Mouse (Mus musculus) ZHBTc4 (cell line): ENCODE results near the gene Cops3.
A peak's percentile ranks its signal among the peaks of the same experiment; 100 is the strongest.
"Not testable (repeated sequence)": the region's sequence is repeated elsewhere in the genome, so short reads cannot be mapped to it uniquely, and the experiment has no call there.

ENCODE experiments used
- DNase-seq: peaks from one replicate; pipeline ENCODE4 v3.0.0-alpha.2; 2011; ENCODE audit warnings: low read depth, low spot score

Cops3 gene

DNA sequence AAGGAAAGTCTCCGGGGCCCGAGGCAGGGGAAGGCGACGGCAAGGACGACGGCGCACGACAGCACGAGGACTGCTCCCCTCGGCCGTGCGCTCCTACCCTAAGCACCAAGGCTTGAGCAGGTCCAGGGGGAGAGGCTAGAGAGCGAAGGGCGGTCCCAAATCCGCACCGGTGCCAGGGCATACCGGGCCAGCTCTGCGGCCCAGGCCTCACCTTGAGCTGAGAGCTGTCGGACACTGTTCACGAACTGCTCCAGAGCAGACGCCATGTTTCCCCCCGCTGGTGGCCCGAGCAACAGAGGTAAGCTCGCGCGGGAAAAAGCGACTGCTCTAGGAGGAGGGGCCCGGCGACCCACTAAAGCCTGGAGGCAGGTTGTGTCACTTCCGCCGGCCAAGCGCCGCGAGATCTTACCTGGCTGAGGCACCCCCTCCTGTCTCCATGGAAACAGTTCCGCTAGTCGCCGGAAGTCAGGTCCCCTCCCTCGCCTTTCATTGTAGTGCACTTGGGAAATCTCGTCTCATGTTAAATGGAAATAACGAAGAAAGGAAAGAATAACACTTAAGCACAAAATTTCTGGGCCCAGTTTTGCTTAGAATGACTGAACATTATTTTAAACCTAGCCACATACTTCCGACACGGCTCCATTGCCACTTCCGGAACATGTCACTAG lies at the start of gene Cops3:
Gene Cops3 (minus strand): TSS at position 380 of the 668 bp plus-strand sequence.
- peak; percentile 99 for DNase-seq

DNA sequence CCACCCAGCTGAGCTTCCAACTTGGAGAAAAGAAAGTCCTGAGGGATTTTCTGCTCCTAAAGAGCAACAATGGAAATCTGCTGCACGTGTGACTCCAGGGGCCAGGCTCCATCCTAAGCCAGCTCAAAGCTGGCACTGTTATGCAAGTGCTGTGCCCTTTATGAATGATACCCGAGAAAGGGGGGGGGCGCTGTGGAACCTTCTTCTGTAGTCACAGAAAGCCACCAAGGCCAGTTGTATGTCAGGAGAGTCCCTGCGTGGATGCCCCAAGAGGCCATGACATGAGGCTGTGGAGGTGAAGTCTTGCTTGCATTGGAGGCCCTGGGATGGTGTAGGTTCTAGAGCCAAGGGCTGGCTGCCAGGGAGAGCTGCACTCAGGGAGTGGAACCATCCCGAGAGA lies 48.5 kb upstream of the Cops3 start:
- DNase-seq = peak; percentile 30

DNA sequence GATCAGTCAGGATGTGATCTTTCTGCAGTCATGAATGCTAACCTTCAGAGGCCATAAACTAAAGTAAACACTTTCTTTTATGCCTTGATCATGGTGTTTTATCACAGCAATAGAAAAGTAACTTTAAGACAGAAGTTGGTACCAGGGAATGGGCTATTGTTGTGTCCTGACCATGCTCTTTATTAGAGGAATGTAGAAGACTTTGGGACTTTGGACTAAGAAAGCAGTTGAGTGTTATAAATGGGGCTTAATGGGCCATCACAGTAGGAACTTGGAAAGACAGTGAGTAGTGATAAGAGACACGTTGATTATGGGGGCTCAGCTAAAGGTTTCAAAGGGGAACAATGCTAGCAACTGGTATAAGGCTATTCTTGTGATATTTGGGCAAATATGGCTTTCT lies 47.3 kb upstream of the Cops3 start:
- DNase-seq = no peak

DNA sequence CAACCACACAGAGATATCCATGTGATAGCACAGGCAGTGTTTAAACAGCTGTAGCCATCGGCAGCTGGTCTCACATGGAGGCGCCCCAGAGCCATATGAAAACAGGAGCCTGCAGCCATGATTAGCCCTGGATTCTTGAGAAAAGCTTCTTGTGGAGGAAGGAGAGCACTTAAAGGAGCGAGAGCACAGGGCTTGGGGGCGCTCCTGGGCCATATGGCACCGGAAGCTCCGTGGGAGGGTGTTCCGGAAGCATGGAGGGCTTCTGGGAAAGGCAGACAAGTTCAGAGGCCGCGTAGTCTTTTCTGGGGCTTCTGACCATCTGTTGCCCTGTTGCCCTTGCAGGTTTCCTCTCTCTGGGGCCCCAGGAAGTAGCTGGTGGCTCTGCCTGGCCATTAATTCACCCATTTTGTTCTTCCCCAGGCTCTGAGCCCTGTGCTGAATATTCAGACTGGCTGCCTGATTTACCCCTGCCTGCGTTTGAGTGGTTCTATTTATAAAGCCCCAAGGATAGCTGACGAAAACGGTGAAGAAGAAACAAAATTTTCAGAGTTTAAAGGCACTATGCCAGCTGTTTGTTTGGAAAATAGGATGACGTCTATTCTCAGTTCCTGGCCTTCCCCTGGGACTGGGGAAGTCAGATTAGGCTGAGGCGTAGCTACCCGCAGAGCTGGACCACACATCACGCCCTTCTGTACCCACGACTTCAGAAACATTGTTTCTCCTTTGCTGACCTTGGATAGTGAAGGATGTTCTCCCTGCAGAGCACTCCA lies 45.8 kb upstream of the Cops3 start:
- DNase-seq = peak; percentile 25

DNA sequence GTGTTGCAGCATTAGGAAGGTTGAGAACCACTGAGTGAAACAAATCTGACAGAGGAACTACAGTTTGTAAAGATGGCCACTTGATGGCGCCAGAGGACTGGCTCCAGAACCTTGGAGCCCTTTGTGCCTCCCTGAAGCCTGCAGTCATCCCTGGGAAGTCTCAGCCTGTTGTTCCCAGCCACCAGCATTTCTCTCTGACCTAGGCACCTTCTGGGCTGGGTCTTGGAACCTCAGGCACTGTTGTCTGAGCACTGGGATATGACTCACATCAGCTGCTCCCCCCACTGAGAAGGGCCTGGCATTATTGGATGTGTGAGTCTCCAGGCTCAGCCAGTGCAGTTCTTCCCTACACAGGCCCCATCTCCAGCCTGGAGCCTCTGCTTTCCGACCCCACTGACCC lies 40.4 kb upstream of the Cops3 start:
- peak; percentile 89 for DNase-seq

DNA sequence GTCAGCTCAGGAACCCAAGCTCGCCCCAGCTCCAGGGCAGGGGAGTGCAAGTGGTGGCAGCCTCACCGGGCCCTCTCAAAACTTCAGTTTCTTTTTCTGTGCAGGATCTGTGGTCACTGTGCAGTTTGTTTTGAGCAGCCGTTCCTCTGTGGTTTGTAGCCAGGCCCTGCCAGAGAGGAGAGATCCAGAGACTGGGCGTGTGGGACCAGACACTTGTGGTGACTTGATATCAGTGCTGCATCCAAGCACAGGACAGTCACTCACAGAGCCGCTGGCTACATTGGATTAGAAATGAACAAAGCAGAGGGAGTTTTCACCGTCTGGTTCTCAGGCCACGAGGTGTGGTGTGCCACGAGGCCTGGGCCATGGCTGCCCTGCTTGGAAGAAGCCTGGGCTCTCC lies 32.5 kb upstream of the Cops3 start:
- DNase-seq = no peak

DNA sequence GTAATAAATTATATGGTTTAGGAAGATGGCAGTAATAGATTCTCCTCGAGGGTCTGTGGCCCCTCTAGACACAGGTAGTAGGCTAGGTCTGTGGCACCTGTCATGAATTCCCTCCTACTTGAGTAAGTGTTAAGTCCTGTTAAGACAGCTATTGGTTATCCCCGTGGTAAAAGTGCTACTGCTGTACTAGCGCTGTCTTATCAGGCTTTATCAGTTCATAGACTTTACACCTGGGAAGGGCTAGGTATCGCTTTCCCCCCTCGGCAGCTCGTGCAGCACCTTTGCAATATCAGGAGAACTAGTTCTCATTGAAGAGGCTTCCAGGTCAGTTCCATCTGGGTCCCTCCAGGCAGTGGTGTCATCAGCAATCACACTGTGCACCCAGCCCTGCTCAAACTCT lies 24.7 kb upstream of the Cops3 start:
- DNase-seq = no peak

DNA sequence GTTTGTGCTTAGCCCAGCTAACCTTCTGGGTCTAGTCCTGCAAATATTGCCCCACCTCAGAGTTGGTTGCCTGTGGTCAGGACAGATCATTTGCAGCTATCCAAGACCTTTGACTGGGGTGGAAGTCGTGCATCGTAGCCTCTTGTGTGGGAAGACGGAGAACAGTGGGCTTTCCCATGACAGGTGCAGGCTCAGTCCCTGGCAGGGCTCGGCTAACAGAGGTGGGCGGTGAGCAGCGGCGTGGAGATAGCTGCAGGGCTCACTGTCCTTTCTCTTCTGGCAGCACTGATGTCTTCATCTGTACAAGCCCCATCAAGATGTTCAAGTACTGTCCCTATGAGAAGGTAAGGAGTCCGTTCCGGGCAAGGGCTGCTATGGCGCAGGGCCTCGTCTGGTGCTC lies 20.8 kb upstream of the Cops3 start:
- no peak for DNase-seq

DNA sequence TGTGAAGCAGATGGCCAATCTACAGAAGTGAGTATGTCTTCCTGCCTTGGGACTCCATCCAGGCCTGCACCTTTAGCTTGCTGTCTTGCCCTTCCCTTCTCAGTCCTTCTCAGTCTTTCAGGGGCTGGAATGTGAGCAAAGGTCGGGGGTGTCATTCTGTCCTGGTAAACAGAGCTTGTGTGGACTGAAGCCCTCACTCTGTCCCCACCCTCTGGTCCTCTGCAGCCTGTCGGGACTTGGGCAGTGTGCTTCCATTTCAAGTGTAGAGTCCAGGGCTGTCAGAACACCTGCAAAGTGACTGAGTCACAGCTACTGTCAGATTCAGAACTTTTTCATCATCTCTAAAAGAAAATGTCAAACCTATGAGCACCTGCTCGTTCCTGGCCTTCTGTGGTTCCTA lies 13.2 kb upstream of the Cops3 start:
- DNase-seq = peak; percentile 68

DNA sequence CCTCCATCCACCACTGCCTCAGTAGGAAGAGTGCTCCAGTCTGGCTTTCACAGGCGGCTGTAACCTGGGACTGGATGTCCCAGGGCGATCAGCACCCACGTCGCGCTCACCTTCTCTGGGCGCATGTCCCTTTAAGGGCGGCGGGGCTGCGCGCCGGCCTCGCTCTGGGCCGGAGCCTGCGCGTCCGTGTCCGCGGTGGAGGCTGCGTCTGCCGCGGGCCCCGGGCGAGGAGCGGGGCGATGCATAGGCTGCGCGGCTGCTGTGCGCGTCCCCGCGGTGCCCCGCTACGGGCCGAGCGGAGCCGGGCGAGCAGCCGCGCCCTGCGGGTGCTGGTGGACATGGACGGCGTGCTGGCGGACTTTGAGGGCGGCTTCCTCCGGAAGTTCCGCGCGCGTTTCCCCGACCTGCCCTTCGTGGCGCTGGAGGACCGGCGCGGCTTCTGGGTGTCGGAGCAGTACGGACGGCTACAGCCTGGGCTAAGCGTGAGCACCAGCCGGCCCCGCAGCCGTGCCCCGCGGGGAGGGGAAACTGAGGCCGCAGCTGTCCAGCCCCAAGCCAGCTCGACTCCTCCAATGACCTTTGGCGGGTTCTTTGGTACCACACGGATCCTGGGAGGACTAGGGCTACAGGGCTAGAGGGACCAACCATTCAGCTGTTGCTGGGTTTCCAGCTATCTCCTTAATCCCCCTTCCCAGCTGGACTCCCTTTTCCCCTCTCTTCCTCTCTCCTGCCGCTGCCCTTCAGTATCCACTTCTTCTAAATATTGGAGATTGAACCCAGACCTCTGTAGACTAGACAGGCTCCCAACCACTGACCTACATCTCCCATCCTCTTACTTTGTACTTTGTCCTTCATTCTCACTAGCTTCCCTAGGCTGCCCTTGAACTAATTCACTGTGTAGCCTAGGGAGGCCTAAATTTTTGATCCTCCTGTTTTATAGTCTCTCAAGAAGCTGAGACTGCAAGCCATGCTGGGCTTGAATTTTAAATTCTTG lies 8.6 kb upstream of the Cops3 start:
- DNase-seq = peak; percentile 66

DNA sequence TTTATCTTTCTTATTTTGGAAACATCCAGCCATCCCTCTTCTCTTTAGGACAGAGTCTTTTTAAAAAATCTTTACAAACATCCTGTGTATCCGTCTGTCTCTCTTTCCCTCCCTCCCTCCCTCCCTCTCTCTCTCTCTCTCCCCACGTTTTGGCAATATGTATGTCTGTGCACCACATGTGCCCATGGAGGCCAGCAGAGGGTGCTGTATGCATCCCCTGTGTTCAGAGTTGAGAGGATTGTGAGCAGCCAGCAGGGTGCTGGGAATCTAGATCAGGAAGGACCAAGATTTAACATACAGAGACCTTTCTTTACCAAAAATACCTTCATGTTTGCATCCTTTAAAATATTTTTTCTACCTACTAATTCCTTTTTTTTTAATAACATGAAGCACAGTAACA lies 7.5 kb upstream of the Cops3 start:
- DNase-seq = peak; percentile 94

DNA sequence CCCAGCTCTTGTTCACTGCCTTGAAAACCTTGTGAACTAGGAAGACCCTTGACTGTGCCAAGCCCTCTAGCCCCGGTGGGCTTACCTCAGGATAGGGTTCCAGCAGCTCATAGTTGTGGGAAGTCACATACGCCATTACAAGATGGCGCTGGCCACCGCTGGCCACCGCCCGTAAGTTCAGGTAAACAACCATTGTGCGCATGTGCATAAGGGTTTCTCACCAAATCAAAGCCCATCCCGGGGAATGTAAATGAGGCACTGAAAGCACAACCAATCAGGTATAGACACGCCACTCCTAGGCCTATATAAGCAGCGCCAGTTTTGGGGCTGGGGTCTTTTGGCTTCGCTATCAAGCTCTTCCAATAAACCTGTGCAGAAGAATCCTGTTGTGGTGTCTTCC lies 6.7 kb upstream of the Cops3 start:
- peak; percentile 63 for DNase-seq

DNA sequence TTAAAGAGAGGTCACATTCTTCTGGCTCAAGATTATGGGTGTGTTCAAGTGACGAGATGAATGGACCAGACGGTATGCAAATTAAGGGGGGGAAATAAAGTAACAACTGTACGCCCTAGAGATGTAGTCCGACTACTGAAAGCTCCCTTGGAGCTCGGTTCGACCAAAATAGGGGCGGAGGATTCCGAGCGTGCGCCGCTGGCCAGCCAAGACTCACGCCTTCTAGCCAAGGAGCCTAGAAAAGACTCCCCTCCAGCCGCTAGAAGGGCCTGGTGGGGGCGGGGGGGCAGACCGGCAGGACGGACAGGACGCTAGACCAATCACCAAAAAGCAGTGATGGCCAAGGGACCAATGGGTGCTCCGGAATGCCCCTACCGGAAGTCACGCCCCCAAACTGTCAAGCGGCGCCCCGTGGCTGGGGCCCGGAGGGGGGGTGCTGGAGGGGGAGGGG lies 605 bp downstream of the Cops3 start, which contains the start of gene Nt5m:
Gene Nt5m (plus strand): TSS at position 440 of the 451 bp plus-strand sequence.
- DNase-seq = peak; percentile 98

DNA sequence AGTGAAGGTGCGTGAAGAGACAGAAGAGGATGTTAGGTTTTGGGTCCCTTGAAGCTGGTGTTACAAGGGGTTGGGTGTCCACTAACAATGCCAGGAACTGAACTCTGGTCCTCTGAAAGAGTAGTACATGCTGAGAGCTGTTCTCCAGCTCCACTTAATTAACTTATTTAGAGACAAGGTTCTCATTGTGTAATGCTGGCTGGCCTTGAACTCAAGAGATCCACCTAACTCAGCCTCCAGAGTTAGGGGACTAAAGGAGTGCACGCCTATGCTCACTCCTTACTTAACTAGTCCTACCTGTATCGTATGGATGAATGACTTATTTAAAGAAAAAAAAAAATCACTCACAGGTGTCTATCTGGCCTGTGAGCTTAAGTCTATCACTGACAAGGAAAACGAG lies 1.2 kb downstream of the Cops3 start:
- no peak for DNase-seq

DNA sequence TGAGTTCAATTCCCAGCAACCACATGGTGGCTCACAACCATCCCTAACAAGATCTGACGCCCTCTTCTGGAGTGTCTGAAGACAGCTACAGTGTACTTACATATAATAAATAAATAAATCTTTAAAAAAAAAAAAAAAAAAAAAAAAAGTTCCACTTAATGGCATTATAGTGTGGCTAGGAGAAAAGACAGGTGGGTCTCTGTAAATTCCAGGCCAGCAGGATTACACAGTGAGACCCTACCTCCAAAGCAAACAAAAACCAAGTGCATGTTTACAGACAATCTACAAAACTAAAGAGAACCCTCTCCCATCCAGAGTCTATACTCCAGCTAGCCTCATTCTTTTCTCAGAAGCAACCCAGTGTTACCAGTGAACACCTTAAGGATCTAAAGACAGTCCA lies 1.8 kb downstream of the Cops3 start:
- DNase-seq = not testable (repeated sequence)

DNA sequence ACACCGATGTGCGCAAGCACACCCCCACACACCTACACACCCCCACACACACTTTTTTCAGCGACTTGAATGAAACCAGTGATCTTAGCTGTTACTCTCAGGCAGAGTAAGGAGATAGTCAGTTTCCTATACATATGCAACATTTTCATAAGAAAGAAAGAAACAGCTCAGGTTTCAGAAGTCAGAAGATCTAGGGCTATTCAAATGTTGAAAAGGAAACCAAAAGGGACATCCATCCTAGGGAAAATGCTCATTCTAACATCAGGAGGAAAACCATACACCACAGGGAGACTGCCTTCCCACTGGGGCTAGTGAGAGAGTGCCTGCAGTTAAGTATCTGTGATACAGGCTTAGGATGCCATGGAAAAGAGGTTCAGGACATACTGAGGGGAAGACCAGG lies 18.0 kb downstream of the Cops3 start:
- no peak for DNase-seq

DNA sequence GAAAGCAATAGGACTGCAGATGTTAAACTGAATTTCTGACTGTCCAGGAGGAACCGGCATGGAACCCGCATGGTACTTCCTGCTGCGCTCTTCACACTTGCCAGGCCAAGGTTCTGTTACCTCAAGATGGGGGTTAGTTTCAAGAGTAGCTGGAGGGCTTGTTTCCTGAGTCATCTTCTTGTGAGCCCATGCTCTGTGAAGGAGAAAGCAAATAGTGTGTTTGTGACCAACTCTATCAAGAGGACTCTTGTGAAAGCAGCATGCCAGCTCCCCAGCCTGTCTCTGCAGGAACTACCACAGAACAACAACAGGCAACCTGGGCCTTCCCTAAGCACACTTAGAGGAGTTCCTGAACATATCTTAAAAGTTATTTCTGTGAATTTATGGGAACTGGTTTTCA lies 21.7 kb downstream of the Cops3 start:
- no peak for DNase-seq

DNA sequence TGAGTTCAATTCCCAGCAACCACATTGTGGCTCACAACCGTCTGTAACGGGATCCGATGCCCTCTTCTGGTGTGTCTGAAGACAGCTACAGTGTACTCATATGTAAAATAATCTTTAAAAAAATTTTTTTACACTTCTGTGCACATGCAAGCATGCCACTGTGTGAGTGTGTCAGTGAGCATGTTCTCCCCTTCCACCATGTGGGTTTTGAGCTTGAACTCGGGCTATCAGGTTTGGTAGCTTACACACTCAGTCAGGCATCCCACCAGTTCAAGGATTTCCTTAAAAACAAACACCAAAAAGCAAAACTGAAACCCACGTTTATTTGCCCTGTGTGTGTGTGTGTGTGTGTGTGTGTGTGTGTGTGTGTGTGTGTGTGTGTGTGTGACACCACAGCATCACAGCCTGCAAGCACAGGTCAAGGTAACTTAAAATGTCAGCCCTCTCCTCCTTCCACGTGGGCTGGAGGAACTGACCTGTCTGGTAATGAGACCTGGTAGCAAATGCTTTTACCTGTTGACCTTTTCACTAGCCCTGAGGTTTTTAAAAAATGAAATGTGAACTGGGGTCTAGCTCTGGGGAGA lies 24.1 kb downstream of the Cops3 start:
- no peak for DNase-seq

DNA sequence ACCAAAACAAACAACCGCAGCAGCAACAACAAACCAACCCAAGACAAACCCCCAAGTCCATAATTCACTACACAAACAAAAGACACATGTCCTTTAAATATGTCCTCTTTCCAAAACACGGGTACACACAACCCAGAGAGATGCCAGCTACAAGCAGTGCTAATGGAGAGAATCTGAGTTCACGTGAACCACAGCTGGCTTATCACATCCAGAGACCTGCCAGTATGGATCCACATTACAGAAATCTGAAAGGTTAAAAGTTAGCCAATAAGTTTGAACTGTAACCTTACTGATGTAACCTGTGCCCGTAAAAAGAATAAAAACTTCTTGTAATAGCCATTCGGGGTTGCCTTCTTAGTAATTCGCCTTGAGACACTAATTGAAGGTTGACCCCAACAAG lies 24.7 kb downstream of the Cops3 start:
- DNase-seq = no peak

DNA sequence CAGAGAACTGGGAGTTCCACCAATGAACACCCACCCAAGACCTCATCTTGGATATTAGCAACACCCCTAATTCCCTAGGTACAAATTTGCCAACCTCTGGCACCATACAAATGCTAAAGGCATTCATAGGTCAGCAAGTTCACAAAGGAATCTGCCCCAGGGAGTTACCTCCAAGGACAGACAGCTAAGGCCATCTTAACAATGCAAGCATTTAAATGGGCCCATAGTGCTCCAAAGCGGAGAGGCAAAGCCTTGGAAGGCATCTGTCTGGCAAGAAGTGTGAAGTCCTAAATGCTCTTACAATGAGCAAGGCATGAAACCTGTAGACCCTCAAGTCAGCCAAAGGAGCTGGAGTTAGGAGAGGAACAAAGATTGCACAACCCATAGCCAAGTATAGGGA lies 25.3 kb downstream of the Cops3 start:
- peak; percentile 90 for DNase-seq

DNA sequence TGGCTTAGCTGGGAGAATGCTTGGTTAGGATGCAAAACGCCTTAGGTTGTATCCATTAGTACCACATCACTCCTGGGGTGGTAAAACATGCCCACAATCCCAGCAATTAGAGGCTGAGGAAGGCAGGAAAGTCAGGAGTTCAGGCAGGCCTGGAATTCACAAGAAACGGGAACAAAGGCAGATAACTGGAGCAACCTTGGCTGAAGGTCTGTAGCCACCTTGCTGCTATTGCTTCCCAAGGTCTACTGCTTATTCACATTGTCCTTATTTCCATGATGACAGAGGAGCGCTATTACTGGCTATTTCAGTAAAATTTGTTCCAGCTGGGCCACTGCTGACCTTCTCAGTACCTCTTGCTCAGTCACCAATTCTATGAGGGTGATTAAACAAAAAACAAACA lies 26.4 kb downstream of the Cops3 start:
- DNase-seq = peak; percentile 37

DNA sequence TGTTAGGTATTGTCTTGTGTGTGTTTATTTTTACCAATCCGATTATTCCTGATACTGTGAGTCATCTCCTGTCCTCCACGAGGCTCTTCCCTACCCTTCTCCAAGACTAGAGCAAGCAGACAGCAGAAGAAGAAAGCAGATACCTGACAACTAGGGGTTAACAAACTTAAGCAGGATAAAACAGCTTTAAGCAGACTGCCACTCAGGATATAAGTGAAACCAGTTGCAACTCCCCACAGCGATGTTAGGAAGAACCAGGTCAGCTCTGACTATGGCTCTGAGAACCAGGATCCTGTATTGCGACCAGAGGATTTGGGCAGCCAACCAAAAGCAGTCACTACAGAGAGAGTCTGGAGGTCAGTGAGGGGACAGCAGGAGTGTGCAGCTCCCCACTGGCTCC lies 28.4 kb downstream of the Cops3 start:
- no peak for DNase-seq
